Mouse (Mus musculus) bone marrow, adult 2 months (tissue): ENCODE measurements at regions not wholly inside any gene's neighbourhood (a gene's known extent, or its start where the extent isn't known, plus 50 kb on each side); places are given as distances from the start of the nearest gene placed in this dataset.

ENCODE experiments used
- CTCF ChIP-seq: fragments of 200-500 bp; IDR thresholded peaks from 2 replicates; pipeline ENCODE4 v1.5.1; 2011; ENCODE audit warnings: low read length, control low read depth; ENCODE audit not compliant: control insufficient read depth, insufficient read depth
- POLR2A ChIP-seq: fragments of 200-500 bp; IDR thresholded peaks from 2 replicates; pipeline ENCODE4 v1.6.1; 2011; ENCODE audit warnings: low read depth, mild to moderate bottlenecking, control low read depth, low read length, borderline replicate concordance; ENCODE audit not compliant: control insufficient read depth

DNA sequence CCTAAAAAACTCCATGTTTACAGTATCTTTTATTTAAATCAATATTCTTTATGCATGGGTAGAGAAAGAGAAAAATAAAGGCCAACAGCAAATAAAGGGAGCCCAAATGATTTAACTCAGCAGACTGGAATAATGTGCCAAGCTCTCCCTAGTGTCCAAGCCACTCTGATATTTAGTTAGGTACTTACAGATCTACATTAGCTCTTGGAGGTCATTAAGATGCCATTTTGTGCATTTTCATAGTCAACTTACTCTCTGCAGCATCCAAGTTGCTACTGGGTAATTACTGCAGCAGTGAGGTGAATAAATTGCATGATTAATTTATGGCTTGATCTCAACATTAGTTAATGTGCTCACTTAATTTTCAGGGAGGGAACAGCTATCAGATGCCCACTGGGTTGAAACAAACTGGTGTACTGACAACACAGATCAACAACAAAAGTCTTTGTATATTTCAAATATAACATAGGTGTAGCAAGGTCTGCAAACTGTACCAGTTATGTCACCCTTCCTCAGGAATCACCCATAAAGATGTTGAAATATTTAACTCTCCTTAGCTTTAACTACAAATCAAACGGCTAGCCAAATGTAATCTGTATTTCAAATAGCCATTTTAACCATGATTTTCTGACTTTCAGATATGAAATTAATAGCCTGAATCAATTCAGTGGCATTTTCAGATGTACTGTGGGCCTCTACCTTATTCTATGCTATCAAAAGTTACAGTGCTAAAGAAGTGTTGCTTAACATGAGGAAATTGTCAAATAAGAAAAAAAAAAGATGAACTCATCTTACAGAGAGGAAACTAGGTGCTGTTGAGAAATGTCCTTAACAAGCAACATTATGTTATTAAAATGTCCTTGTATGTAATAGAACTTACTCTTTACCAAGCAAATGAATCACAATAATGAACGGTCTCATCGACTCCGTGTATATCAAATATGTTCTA, 163.8 kb upstream of the Hapln1 start:
- TF ChIP-seq POLR2A (no peak), CTCF (no peak)
